Mouse (Mus musculus) stomach, embryonic 14.5 days (tissue): ENCODE results near the gene Suclg2. TPM values are rescaled to one million over a fixed set of nuclear protein-coding genes. Genes with fewer than 3 reads are reported as not detected.

Experiments
- ATAC-seq: fragments of 200-750 bp; cut with Nextera tagmentation; 2 replicates; pipeline ENCODE4 v1.8.0; 2017; ENCODE audit warnings: low read depth, moderate TSS enrichment; ENCODE audit not compliant: insufficient number of reproducible peaks, insufficient read depth, low FRiP score
- H3K27ac ChIP-seq: fragments of 300-500 bp; sonication (generic); 2 replicates; pipeline ENCODE4 v1.5.1; 2014; ENCODE audit warnings: mild to moderate bottlenecking, low read length, moderate library complexity, mixed read lengths
- H3K27me3 ChIP-seq: fragments of 300-500 bp; sonication (generic); 2 replicates; pipeline ENCODE4 v1.6.1; 2014; ENCODE audit warnings: low read length, control low read depth, mixed read lengths; ENCODE audit not compliant: control insufficient read depth, insufficient read depth
- H3K36me3 ChIP-seq: fragments of 300-500 bp; sonication (generic); 2 replicates; pipeline ENCODE4 v1.6.1; 2014; ENCODE audit warnings: mild to moderate bottlenecking, control low read depth, low read length, moderate library complexity, mixed read lengths; ENCODE audit not compliant: control insufficient read depth, insufficient read depth
- H3K4me1 ChIP-seq: fragments of 300-500 bp; sonication (generic); 2 replicates; pipeline ENCODE4 v1.6.1; 2014; ENCODE audit warnings: low read length, control low read depth, mixed read lengths; ENCODE audit not compliant: control insufficient read depth, insufficient read depth
- H3K4me2 ChIP-seq: fragments of 300-500 bp; sonication (generic); replicated peaks from 2 replicates; pipeline ENCODE4 v1.6.1; 2014; ENCODE audit warnings: low read depth, low read length, control low read depth
- H3K4me3 ChIP-seq: fragments of 300-500 bp; sonication (generic); 2 replicates; pipeline ENCODE4 v1.5.1; 2014; ENCODE audit warnings: low read depth, low read length, control low read depth
- H3K9ac ChIP-seq: fragments of 300-500 bp; sonication (generic); replicated peaks from 2 replicates; pipeline ENCODE4 v1.6.1; 2014; ENCODE audit warnings: low read depth, mild to moderate bottlenecking, control low read depth, low read length, moderate library complexity, mixed read lengths
- H3K9me3 ChIP-seq: fragments of 300-500 bp; sonication (generic); 2 replicates; pipeline ENCODE4 v1.6.1; 2016; ENCODE audit warnings: low read depth, low read length, control low read depth; ENCODE audit not compliant: control insufficient read depth
- WGBS: fragments of 180-500 bp; shearing (Covaris S2); extraction: QIAGEN DNeasy Blood & Tissue Kit; methylation state at CpG from one replicate; pipeline ENCODE4 v1.1.7; 2014; 5-methylcytosine and 5-hydroxymethylcytosine counted together
- polyA plus RNA-seq: library from polyadenylated mRNA; unstranded; fragments of >200 nt; fragmentation: Nextera tagmentation; extraction: Ambion mirVana; gene quantifications from 2 replicates; pipeline ENCODE4 v1.2.1, GENCODE M21; 2014

Suclg2 gene
- polyA plus RNA-seq, 1 experiment from 2014 or later = 92.4 TPM

DNA sequence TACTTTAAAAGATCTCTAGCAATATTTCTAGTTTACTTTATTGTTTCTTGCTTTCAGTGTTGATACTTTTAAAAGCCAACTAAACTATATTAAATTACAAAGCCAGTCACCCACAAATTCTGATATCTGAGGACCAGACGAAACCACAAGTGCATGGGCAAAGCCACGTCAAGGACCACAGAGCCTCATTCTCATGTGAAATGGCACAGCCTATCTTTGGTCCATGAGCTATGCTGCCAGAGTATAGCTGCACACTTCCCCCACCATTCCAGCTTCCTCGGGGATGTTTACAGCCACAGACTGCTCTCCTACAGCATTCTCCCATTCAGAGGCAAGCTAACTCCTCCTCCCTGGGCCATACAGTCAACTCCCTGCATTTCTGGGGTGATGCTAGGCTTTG is 136.7 kb downstream of the Suclg2 start:
- H3K9me3 ChIP-seq = no peaks in the 10 kb centered on the region
- H3K36me3 ChIP-seq = no peaks in the 10 kb centered on the region
- 0 out of 2 replicates have a peak, but pooled peaks cover 3% of the 10 kb centered on the region for H3K4me1 ChIP-seq
- no peak overlapping the region for H3K4me3 ChIP-seq
- no peak overlapping the region for H3K4me2 ChIP-seq
- no peak for ATAC-seq
- H3K27ac ChIP-seq = no peak overlapping the region
- WGBS = 78% methylated on average over 3 of the region's 3 CpGs
- H3K27me3 ChIP-seq = no peaks in the 10 kb centered on the region
- no peak overlapping the region for H3K9ac ChIP-seq

- H3K27ac ChIP-seq = no peak overlapping the region
- no peaks in the 10 kb centered on the region for H3K9me3 ChIP-seq
- 68% methylated on average over 4 of the region's 4 CpGs for WGBS
- 0 out of 2 replicates have a peak, but pooled peaks cover 6% of the 10 kb centered on the region for H3K4me1 ChIP-seq
- H3K4me3 ChIP-seq = no peak overlapping the region
- no peaks in the 10 kb centered on the region for H3K36me3 ChIP-seq
- no peak overlapping the region for H3K4me2 ChIP-seq
- no peaks in the 10 kb centered on the region for H3K27me3 ChIP-seq
- no peak for ATAC-seq
- no peak overlapping the region for H3K9ac ChIP-seq
These were observed 138.8 kb downstream of the Suclg2 start for GRCm38 (mm10) chr6:95579792-95580191.

DNA sequence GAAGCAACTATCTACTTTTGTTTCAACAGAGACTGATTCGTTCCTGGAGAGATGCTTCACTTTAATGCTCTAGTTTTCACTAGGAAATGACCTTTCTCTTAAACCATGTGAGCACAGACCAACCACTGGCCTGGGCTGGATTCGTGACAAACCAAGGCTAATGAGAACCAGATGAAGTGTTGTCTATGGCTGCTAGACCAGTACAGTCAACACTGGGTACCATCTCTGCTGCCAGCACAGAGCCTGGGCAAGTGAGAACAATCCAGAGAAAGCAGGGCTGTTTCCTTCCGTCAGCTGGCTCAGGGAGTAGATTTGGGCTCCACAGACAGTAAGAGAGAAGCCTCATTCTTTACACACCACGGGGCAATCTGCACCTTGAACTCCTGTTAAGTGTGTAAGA is 143.1 kb downstream of the Suclg2 start:
- ATAC-seq = no peak
- H3K9ac ChIP-seq = no peak overlapping the region
- no peak overlapping the region for H3K27ac ChIP-seq
- H3K4me2 ChIP-seq = no peak overlapping the region
- H3K36me3 ChIP-seq = no peaks in the 10 kb centered on the region
- WGBS = 52% methylated on average over 4 of the region's 4 CpGs
- H3K4me3 ChIP-seq = no peak overlapping the region
- no peaks in the 10 kb centered on the region for H3K9me3 ChIP-seq
- H3K27me3 ChIP-seq = no peaks in the 10 kb centered on the region
- H3K4me1 ChIP-seq = 0 out of 2 replicates have a peak, but pooled peaks cover 6% of the 10 kb centered on the region

GRCm38 (mm10) chr6:95574867-95575266 is 143.7 kb downstream of the Suclg2 start:
- Histone ChIP-seq H3K4me2 (no peak overlapping the region), H3K36me3 (no peaks in the 10 kb centered on the region), H3K27ac (no peak overlapping the region; the same call in 1 of the 2 replicates), H3K4me3 (no peak overlapping the region), H3K4me1 (0 out of 2 replicates have a peak, but pooled peaks cover 6% of the 10 kb centered on the region), H3K9ac (no peak overlapping the region), H3K9me3 (no peaks in the 10 kb centered on the region), H3K27me3 (no peaks in the 10 kb centered on the region)
- no peak for ATAC-seq
- WGBS = 59% methylated on average over 3 of the region's 3 CpGs

GRCm38 (mm10) chr6:95574389-95574788 is 144.2 kb downstream of the Suclg2 start:
- Histone ChIP-seq H3K27ac (no peak overlapping the region), H3K9ac (no peak overlapping the region), H3K4me1 (0 out of 2 replicates have a peak, but pooled peaks cover 3% of the 10 kb centered on the region), H3K4me3 (no peak overlapping the region), H3K9me3 (no peaks in the 10 kb centered on the region), H3K4me2 (no peak overlapping the region), H3K36me3 (no peaks in the 10 kb centered on the region), H3K27me3 (no peaks in the 10 kb centered on the region)
- ATAC-seq = no peak
- WGBS = 40% methylated on average over 4 of the region's 4 CpGs

GRCm38 (mm10) chr6:95573035-95573759 is 145.4 kb downstream of the Suclg2 start:
- Histone ChIP-seq H3K9me3 (no peaks in the 10 kb centered on the region), H3K36me3 (no peaks in the 10 kb centered on the region), H3K4me2 (no peak overlapping the region), H3K9ac (no peak overlapping the region), H3K27me3 (no peaks in the 10 kb centered on the region), H3K27ac (no peak overlapping the region), H3K4me1 (0 out of 2 replicates have a peak, but pooled peaks cover 3% of the 10 kb centered on the region), H3K4me3 (no peak overlapping the region)
- WGBS = 84% methylated on average over 3 of the region's 3 CpGs
- no peak for ATAC-seq

DNA sequence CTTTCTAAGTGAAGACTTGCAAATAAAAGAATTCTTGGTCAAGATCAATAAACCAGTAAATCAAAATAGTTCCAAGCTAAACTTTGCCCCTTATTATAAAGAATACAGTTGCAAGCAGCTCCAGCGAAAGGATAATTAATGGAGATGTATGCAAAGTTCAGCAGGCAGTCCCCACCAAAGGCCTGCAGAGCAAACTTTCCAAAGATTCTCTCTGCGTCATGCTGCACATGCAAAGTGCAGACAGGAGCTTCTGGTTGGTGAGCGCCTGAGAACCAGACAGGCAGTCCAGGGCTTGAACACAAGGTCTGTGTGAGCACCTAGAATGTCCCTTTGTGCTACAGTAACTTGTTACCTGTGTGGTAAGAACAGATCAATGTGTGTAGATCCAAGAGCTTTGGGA is 147.0 kb downstream of the Suclg2 start:
- no peak overlapping the region for H3K4me3 ChIP-seq
- H3K27ac ChIP-seq = no peak overlapping the region
- 0 out of 2 replicates have a peak, but pooled peaks cover 3% of the 10 kb centered on the region for H3K4me1 ChIP-seq
- WGBS = 71% methylated on average over 3 of the region's 3 CpGs
- H3K9ac ChIP-seq = no peak overlapping the region
- no peak for ATAC-seq
- H3K4me2 ChIP-seq = no peak overlapping the region
- H3K9me3 ChIP-seq = no peaks in the 10 kb centered on the region
- H3K36me3 ChIP-seq = no peaks in the 10 kb centered on the region
- H3K27me3 ChIP-seq = no peaks in the 10 kb centered on the region

- WGBS = 83% methylated on average over 2 of the region's 2 CpGs
These were observed 155.1 kb downstream of the Suclg2 start for GRCm38 (mm10) chr6:95563355-95564009.

More at GRCm38 (mm10) chr6:95563355-95564009, 155.1 kb downstream of the Suclg2 start:
- Histone ChIP-seq H3K27me3 (no peaks in the 10 kb centered on the region), H3K4me2 (no peak overlapping the region), H3K36me3 (no peaks in the 10 kb centered on the region), H3K4me1 (no peaks in the 10 kb centered on the region), H3K27ac (no peak overlapping the region), H3K9ac (no peak overlapping the region), H3K4me3 (no peak overlapping the region), H3K9me3 (no peaks in the 10 kb centered on the region)
- ATAC-seq = no peak
